Mouse (Mus musculus) myocyte (in vitro differentiated cells): Measurements from ENCODE around the gene Camta1. TPM values are rescaled to one million over a fixed set of nuclear protein-coding genes. Genes with fewer than 3 reads are reported as not detected.

Experiments
- H3K27me3 ChIP-seq: one replicate; pipeline ENCODE4 v1.6.1; 2011; ENCODE audit not compliant: control insufficient read depth, insufficient read depth, insufficient read length
- H3K36me3 ChIP-seq: one replicate; pipeline ENCODE4 v1.6.1; 2011; ENCODE audit not compliant: control insufficient read depth, insufficient read depth
- H3K4me2 ChIP-seq: one replicate; pipeline ENCODE4 v1.6.1; 2011; ENCODE audit warnings: low read depth, control low read depth
- H3K4me3 ChIP-seq: one replicate; pipeline ENCODE4 v1.5.1; 2011; ENCODE audit warnings: mild to moderate bottlenecking, control low read depth, moderate library complexity
- H3K79me2 ChIP-seq: one replicate; pipeline ENCODE4 v1.6.1; 2011; ENCODE audit not compliant: control insufficient read depth, insufficient read depth
- H3ac ChIP-seq: one replicate; pipeline ENCODE4 v1.6.1; 2011; ENCODE audit not compliant: control insufficient read depth, insufficient read length
- CEBPB ChIP-seq: IDR thresholded peaks from 2 replicates; pipeline ENCODE4 v1.6.1; 2011; ENCODE audit warnings: mild to moderate bottlenecking, moderate library complexity; ENCODE audit not compliant: poor library complexity, insufficient read depth, severe bottlenecking
- E2F4 ChIP-seq: IDR thresholded peaks from one replicate; pipeline ENCODE4 v1.6.1; 2011; ENCODE audit warnings: mild to moderate bottlenecking, control low read depth, moderate library complexity; ENCODE audit not compliant: insufficient read depth
- MAX ChIP-seq: IDR thresholded peaks from one replicate; pipeline ENCODE4 v1.6.1; 2011; ENCODE audit warnings: low read depth, mild to moderate bottlenecking, control low read depth
- MYOD1 ChIP-seq, 3 experiments: IDR thresholded peaks; one replicate each; pipeline ENCODE4 v1.6.1; 2011; ENCODE audit warnings: control low read depth in 2 of 3, low read depth in 2 of 3, mild to moderate bottlenecking in 2 of 3, moderate library complexity in 1 of 3; ENCODE audit not compliant: insufficient read length in 2 of 3, control insufficient read depth in 1 of 3
- MYOG ChIP-seq, 3 experiments: IDR thresholded peaks; one replicate each; pipeline ENCODE4 v1.6.1; 2011; ENCODE audit warnings: control low read depth in 2 of 3, low read depth in 2 of 3, mild to moderate bottlenecking in 2 of 3; ENCODE audit not compliant: insufficient read length in 2 of 3, control insufficient read depth in 1 of 3, insufficient read depth in 1 of 3
- POLR2A ChIP-seq: IDR thresholded peaks from one replicate; pipeline ENCODE4 v1.6.1; 2011; ENCODE audit warnings: low read depth, mild to moderate bottlenecking, control low read depth, moderate library complexity; ENCODE audit not compliant: insufficient read length
- POLR2AphosphoS2 ChIP-seq: IDR thresholded peaks from one replicate; pipeline ENCODE4 v1.6.1; 2011; ENCODE audit warnings: low read depth, control low read depth; ENCODE audit not compliant: insufficient read length
- REST ChIP-seq: IDR thresholded peaks from one replicate; pipeline ENCODE4 v1.6.1; 2011; ENCODE audit warnings: mild to moderate bottlenecking, control low read depth, moderate library complexity; ENCODE audit not compliant: insufficient read depth, insufficient read length
- SRF ChIP-seq: IDR thresholded peaks from one replicate; pipeline ENCODE4 v1.6.1; 2011; ENCODE audit warnings: low read depth; ENCODE audit not compliant: control insufficient read depth, insufficient read length
- TCF12 ChIP-seq: IDR thresholded peaks from one replicate; pipeline ENCODE4 v1.6.1; 2011; ENCODE audit warnings: mild to moderate bottlenecking, control low read depth; ENCODE audit not compliant: poor library complexity, insufficient read depth, severe bottlenecking
- TCF3 ChIP-seq: IDR thresholded peaks from one replicate; pipeline ENCODE4 v1.6.1; 2011; ENCODE audit warnings: low read depth, control low read depth; ENCODE audit not compliant: insufficient read length
- USF1 ChIP-seq: IDR thresholded peaks from one replicate; pipeline ENCODE4 v1.6.1; 2011; ENCODE audit warnings: low read depth, mild to moderate bottlenecking, control low read depth, moderate library complexity
- polyA plus RNA-seq: library from polyadenylated mRNA; unstranded; fragments of >200 nt; fragmentation: generic; extraction: Trizol; gene quantifications from one replicate; pipeline ENCODE4 v1.2.1, GENCODE M21; 2012; ENCODE audit warnings: missing spikeins

The Camta1 gene
- polyA plus RNA-seq, 1 experiment = 40.6 TPM

DNA sequence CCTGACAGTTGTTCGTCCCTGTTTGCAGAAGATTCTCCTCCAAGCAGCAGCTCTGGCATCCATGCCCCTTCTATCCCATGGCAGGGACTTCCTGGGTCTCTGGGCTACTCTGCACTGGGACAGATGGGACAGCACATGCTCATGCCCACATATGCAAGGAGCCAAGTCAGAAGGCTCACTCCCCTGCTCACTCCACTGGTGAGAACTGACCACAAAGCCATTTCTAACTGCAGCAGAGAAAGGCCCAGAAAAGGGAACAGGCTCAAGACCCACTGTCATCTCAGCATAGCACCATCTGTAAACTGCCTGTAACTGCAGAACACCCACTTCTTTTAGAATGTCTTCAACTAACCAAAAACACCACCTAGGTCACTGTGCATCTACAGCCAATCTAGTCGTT, 23.2 kb downstream of the Camta1 start:
- Histone ChIP-seq H3K36me3 (no peaks in the 10 kb centered on the region), H3K4me2 (no peak overlapping the region)

GRCm38 (mm10) chr4:151835860-151836259, 25.8 kb downstream of the Camta1 start:
- TF ChIP-seq REST = no peak
- TF ChIP-seq MYOG (IDR thresholded peaks at IDR 0.05; ENCODE audit: control insufficient read depth in 1 of 3, insufficient read depth in 1 of 3, insufficient read length in 2 of 3, low read depth in 2 of 3) = no peak
- TF ChIP-seq MAX = no peak
- TF ChIP-seq TCF3 = no peak
- no peak for TF ChIP-seq MYOD1 (IDR thresholded peaks at IDR 0.05; ENCODE audit: control insufficient read depth in 1 of 3, insufficient read length in 2 of 3, low read depth in 2 of 3)
- no peak for TF ChIP-seq SRF
- TF ChIP-seq CEBPB = no peak
- no peak for TF ChIP-seq USF1
- TF ChIP-seq POLR2A = no peak
- TF ChIP-seq POLR2AphosphoS2 = no peak
- no peak for TF ChIP-seq E2F4
- no peak for TF ChIP-seq TCF12
- Histone ChIP-seq H3K27me3 (no peaks in the 10 kb centered on the region), H3K4me3 (no peak overlapping the region), H3ac (no peak overlapping the region), H3K4me2 (no peak overlapping the region), H3K36me3 (no peaks in the 10 kb centered on the region), H3K79me2 (no peaks in the 10 kb centered on the region)

More for the DNA sequence above, 23.2 kb downstream of the Camta1 start:
- Histone ChIP-seq H3K27me3 (no peaks in the 10 kb centered on the region), H3K79me2 (no peaks in the 10 kb centered on the region), H3K4me3 (no peak overlapping the region), H3ac (no peak overlapping the region)
- TF ChIP-seq POLR2AphosphoS2 = no peak
- TF ChIP-seq MYOG (IDR thresholded peaks at IDR 0.05; ENCODE audit: control insufficient read depth in 1 of 3, insufficient read depth in 1 of 3, insufficient read length in 2 of 3, low read depth in 2 of 3) = no peak
- TF ChIP-seq MAX = no peak
- no peak for TF ChIP-seq SRF
- no peak for TF ChIP-seq TCF12
- TF ChIP-seq TCF3 = no peak
- no peak for TF ChIP-seq REST
- TF ChIP-seq E2F4 = no peak
- no peak for TF ChIP-seq MYOD1 (IDR thresholded peaks at IDR 0.05; ENCODE audit: control insufficient read depth in 1 of 3, insufficient read length in 2 of 3, low read depth in 2 of 3)
- no peak for TF ChIP-seq USF1
- TF ChIP-seq CEBPB = no peak
- TF ChIP-seq POLR2A = no peak

GRCm38 (mm10) chr4:151834536-151834935, 27.1 kb downstream of the Camta1 start:
- TF ChIP-seq USF1 (no peak), E2F4 (no peak), TCF3 (no peak), POLR2AphosphoS2 (no peak), POLR2A (no peak), REST (no peak), MYOD1 (IDR thresholded peaks at IDR 0.05; ENCODE audit: control insufficient read depth in 1 of 3, insufficient read length in 2 of 3, low read depth in 2 of 3) (no peak), MYOG (IDR thresholded peaks at IDR 0.05; ENCODE audit: control insufficient read depth in 1 of 3, insufficient read depth in 1 of 3, insufficient read length in 2 of 3, low read depth in 2 of 3) (no peak), SRF (no peak), MAX (no peak), CEBPB (no peak), TCF12 (no peak)
- no peak overlapping the region for H3ac ChIP-seq
- no peaks in the 10 kb centered on the region for H3K79me2 ChIP-seq
- no peaks in the 10 kb centered on the region for H3K36me3 ChIP-seq
- H3K4me3 ChIP-seq = no peak overlapping the region
- H3K4me2 ChIP-seq = no peak overlapping the region
- H3K27me3 ChIP-seq = no peaks in the 10 kb centered on the region

DNA sequence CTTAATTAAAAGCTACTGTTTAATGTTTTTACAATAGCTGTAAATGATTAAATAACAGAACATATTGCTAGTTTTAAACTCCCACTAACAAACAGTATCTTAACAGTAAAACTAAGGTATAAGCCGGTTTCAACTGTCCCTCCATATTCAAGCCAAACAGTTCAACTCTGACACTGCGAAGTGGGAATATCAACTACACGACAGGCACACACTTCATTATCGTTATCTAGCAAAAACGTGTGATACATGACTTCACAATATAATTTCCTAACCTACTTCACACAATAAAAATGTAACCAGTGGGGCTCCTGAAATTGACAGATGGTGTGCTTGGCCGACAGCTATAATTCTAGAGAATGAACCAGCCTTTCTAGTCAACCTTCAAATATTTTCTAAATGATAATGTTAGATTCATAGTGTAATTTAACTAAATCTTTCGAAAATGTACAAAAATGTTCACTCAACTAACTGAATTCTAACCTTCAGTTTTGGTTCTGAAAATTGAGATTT, 27.7 kb downstream of the Camta1 start:
- Histone ChIP-seq H3K36me3 (no peaks in the 10 kb centered on the region), H3ac (no peak overlapping the region), H3K27me3 (no peaks in the 10 kb centered on the region), H3K79me2 (no peaks in the 10 kb centered on the region), H3K4me3 (no peak overlapping the region), H3K4me2 (no peak overlapping the region)
- TF ChIP-seq MYOG (IDR thresholded peaks at IDR 0.05; ENCODE audit: control insufficient read depth in 1 of 3, insufficient read depth in 1 of 3, insufficient read length in 2 of 3, low read depth in 2 of 3) (no peak), MYOD1 (IDR thresholded peaks at IDR 0.05; ENCODE audit: control insufficient read depth in 1 of 3, insufficient read length in 2 of 3, low read depth in 2 of 3) (no peak), MAX (no peak)

GRCm38 (mm10) chr4:151827840-151828239, 33.8 kb downstream of the Camta1 start:
- Histone ChIP-seq H3K4me2 (no peak overlapping the region), H3K27me3 (no peaks in the 10 kb centered on the region), H3K4me3 (no peak overlapping the region), H3K79me2 (no peaks in the 10 kb centered on the region), H3ac (no peak overlapping the region), H3K36me3 (no peaks in the 10 kb centered on the region)
- TF ChIP-seq SRF = no peak
- TF ChIP-seq MAX = no peak
- TF ChIP-seq TCF3 = no peak
- TF ChIP-seq MYOG (IDR thresholded peaks at IDR 0.05; ENCODE audit: control insufficient read depth in 1 of 3, insufficient read depth in 1 of 3, insufficient read length in 2 of 3, low read depth in 2 of 3) = no peak
- no peak for TF ChIP-seq POLR2A
- no peak for TF ChIP-seq USF1
- no peak for TF ChIP-seq POLR2AphosphoS2
- no peak for TF ChIP-seq TCF12
- TF ChIP-seq E2F4 = no peak
- no peak for TF ChIP-seq CEBPB
- TF ChIP-seq MYOD1 (IDR thresholded peaks at IDR 0.05; ENCODE audit: control insufficient read depth in 1 of 3, insufficient read length in 2 of 3, low read depth in 2 of 3) = no peak
- TF ChIP-seq REST = no peak
